Mouse (Mus musculus): Measurements from ENCODE around the gene Ehd4.

DNA sequence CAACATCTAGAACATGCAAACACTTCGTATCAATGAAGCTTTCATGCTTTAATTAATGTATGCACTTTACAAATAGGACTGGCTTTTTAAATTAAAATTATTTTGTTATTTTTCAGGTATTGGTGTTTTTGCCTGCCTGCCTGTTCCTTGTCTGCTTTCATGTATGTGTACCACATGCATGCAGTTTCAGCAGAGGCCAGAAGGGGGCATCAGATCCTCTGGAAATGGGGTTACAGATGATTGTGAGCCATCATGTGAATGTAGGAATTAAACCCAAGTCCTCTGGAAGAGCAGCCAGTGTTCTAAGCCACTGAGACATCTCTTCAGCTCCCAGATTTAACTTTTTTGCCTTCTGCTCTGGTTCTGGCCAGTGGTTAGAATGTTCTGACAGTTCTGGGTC, 33.2 kb upstream of the Ehd4 start:
- no peak for TF ChIP-seq POLR2A (IDR thresholded peaks at IDR 0.05; ENCODE audit: insufficient read depth, low read length)
- no peak for TF ChIP-seq CTCF (IDR thresholded peaks at IDR 0.05; ENCODE audit: low read depth, low read length)
- TF ChIP-seq EP300 (IDR thresholded peaks at IDR 0.05; ENCODE audit: insufficient read depth, low read depth, low read length), result no peak

All from ES-Bruce4 (cell line).